Mouse (Mus musculus) small intestine, adult 2 months (tissue): ENCODE data around the gene Lama2. TPM values are rescaled to one million over a fixed set of nuclear protein-coding genes. Genes with fewer than 3 reads are reported as not detected.

ENCODE experiments used
- H3K27ac ChIP-seq: fragments of 200-500 bp; 2 replicates; pipeline ENCODE4 v1.5.1; 2012; ENCODE audit warnings: low read depth, low read length, control low read depth, inconsistent platforms; ENCODE audit not compliant: insufficient read depth
- H3K27me3 ChIP-seq: fragments of 200-500 bp; 2 replicates; pipeline ENCODE4 v1.6.1; 2012; ENCODE audit warnings: mild to moderate bottlenecking, moderate library complexity, low read length, inconsistent platforms; ENCODE audit not compliant: control insufficient read depth, insufficient read depth
- H3K36me3 ChIP-seq: fragments of 200-500 bp; 2 replicates; pipeline ENCODE4 v1.6.1; 2012; ENCODE audit warnings: mild to moderate bottlenecking, low read length, control low read depth, inconsistent platforms; ENCODE audit not compliant: control insufficient read depth, insufficient read depth
- H3K4me1 ChIP-seq: fragments of 200-500 bp; 2 replicates; pipeline ENCODE4 v1.6.1; 2012; ENCODE audit warnings: low read length, inconsistent platforms, mixed read lengths; ENCODE audit not compliant: control insufficient read depth, insufficient read depth, insufficient read length
- H3K4me3 ChIP-seq: fragments of 200-500 bp; 2 replicates; pipeline ENCODE4 v1.5.1; 2012; ENCODE audit warnings: low read depth, mild to moderate bottlenecking, control low read depth, inconsistent platforms, low read length, moderate library complexity
- CTCF ChIP-seq: fragments of 200-500 bp; IDR thresholded peaks from 2 replicates; pipeline ENCODE4 v1.5.1; 2012; ENCODE audit warnings: low read depth, mild to moderate bottlenecking, control low read depth, inconsistent platforms, low read length, moderate library complexity, mixed read lengths; ENCODE audit not compliant: insufficient replicate concordance, insufficient read length; ENCODE audit errors: extremely low read depth
- POLR2A ChIP-seq: fragments of 200-500 bp; IDR thresholded peaks from 2 replicates; pipeline ENCODE4 v1.6.1; 2012; ENCODE audit warnings: low read depth, mild to moderate bottlenecking, control low read depth, inconsistent platforms, low read length, moderate library complexity
- WGBS: fragments of 180-500 bp; shearing (Covaris S2); methylation state at CpG from one replicate; pipeline ENCODE4 v1.1.7; 2018; 5-methylcytosine and 5-hydroxymethylcytosine counted together
- polyA plus RNA-seq: library from polyadenylated mRNA; depleted of rRNA; stranded (reverse); fragments of >200 nt; gene quantifications from 2 replicates; pipeline ENCODE4 v1.2.3, GENCODE M21; 2012

The Lama2 gene
- polyA plus RNA-seq, 1 experiment = 1.7 TPM

GRCm38 (mm10) chr10:27012804-27013365 lies 606.7 kb downstream of the Lama2 start:
- Histone ChIP-seq H3K27ac (no peak overlapping the region), H3K36me3 (no peaks in the 10 kb centered on the region), H3K4me1 (no peaks in the 10 kb centered on the region), H3K4me3 (no peak overlapping the region), H3K27me3 (no peaks in the 10 kb centered on the region)
- no peak for TF ChIP-seq CTCF
- no peak for TF ChIP-seq POLR2A

GRCm38 (mm10) chr10:27007364-27007763 lies 612.2 kb downstream of the Lama2 start:
- Histone ChIP-seq H3K4me3 (no peak overlapping the region), H3K27ac (no peak overlapping the region), H3K36me3 (no peaks in the 10 kb centered on the region), H3K4me1 (no peaks in the 10 kb centered on the region), H3K27me3 (no peaks in the 10 kb centered on the region)
- 69% methylated on average over 2 of the region's 2 CpGs for WGBS
- TF ChIP-seq POLR2A (no peak), CTCF (no peak)

- 60% methylated on average over 2 of the region's 2 CpGs for WGBS
- TF ChIP-seq POLR2A (no peak), CTCF (no peak)
- H3K27ac ChIP-seq = no peak overlapping the region
- no peak overlapping the region for H3K4me3 ChIP-seq
- H3K36me3 ChIP-seq = no peaks in the 10 kb centered on the region
- no peaks in the 10 kb centered on the region for H3K27me3 ChIP-seq
- no peaks in the 10 kb centered on the region for H3K4me1 ChIP-seq
Observed at GRCm38 (mm10) chr10:27005716-27006115, 613.8 kb downstream of the Lama2 start.

- Histone ChIP-seq H3K4me1 (no peaks in the 10 kb centered on the region), H3K27me3 (no peaks in the 10 kb centered on the region), H3K4me3 (no peak overlapping the region), H3K27ac (no peak overlapping the region), H3K36me3 (no peaks in the 10 kb centered on the region)
- TF ChIP-seq CTCF (no peak), POLR2A (no peak)
- 67% methylated on average over 2 of the region's 2 CpGs for WGBS
Observed at GRCm38 (mm10) chr10:27001554-27002178, 617.9 kb downstream of the Lama2 start.

GRCm38 (mm10) chr10:26996684-26997083 lies 622.9 kb downstream of the Lama2 start:
- Histone ChIP-seq H3K36me3 (no peaks in the 10 kb centered on the region), H3K27me3 (no peaks in the 10 kb centered on the region), H3K27ac (no peak overlapping the region), H3K4me1 (no peaks in the 10 kb centered on the region), H3K4me3 (no peak overlapping the region)
- TF ChIP-seq POLR2A (no peak), CTCF (no peak)

GRCm38 (mm10) chr10:26995987-26996386 lies 623.6 kb downstream of the Lama2 start:
- H3K4me3 ChIP-seq = no peak overlapping the region
- TF ChIP-seq POLR2A = no peak
- no peak for TF ChIP-seq CTCF
- WGBS = 11% methylated on average over 6 of the region's 6 CpGs
- H3K4me1 ChIP-seq = no peaks in the 10 kb centered on the region
- no peak overlapping the region for H3K27ac ChIP-seq
- H3K27me3 ChIP-seq = no peaks in the 10 kb centered on the region
- H3K36me3 ChIP-seq = no peaks in the 10 kb centered on the region

- Histone ChIP-seq H3K36me3 (no peaks in the 10 kb centered on the region), H3K4me3 (no peak overlapping the region), H3K27ac (no peak overlapping the region), H3K4me1 (no peaks in the 10 kb centered on the region), H3K27me3 (no peaks in the 10 kb centered on the region)
- TF ChIP-seq CTCF = no peak
- TF ChIP-seq POLR2A = no peak
- WGBS = 72% methylated on average over 8 of the region's 8 CpGs
Observed at GRCm38 (mm10) chr10:26995182-26995975, 624.2 kb downstream of the Lama2 start.
